Mouse (Mus musculus) MEL-GATA-1-ER (cell line): ENCODE data around the gene Ush1g.

ENCODE experiments used
- DNase-seq: peaks from one replicate; pipeline ENCODE4 v3.0.0-alpha.2; 2012; ENCODE audit warnings: low read depth; ENCODE audit errors: extremely low read depth

The Ush1g gene

GRCm38 (mm10) chr11:115321906-115322693 lies at the start of gene Ush1g:
TSS of gene Ush1g (minus strand) at chr11:115322041.
- DNase-seq, result no peak

DNA sequence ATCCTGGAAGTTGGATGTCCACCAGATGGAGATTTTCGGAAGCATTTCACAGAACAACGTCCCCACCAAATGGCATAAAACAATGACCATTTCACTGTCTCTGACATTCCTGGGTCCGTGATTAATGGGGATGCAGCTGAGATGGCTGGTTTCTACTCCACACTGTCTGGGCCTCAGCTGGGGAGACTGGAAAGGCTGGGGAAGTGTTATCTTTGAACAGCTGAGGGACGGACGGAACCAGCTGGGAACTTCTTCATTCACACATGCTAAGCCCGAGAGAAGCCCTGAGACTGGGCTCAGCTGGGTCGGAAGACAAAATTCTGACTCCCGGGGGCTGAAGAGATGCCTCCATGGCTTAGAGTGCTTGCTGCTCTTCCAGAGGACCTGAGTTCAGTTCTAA lies 49.5 kb upstream of the Ush1g start:
- no peak for DNase-seq

DNA sequence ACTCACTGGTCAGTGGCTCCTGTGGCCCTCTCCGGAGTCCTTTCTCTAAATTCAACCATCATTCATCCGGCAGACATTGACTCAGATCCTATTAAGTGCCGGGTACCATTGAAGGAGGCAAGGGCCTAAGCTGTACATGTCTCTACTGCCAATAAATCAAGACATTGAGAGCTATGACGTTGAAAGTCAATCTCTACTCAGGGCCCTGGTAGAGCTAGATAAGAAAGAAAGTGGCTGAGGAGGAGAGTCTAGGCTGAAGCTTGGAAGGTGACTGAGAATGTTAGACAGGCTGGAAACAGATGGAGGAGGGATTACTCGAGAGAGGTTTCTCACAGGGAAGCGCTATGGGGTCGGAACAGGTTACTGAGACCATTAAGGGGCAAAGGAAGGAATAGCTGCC lies 48.5 kb upstream of the Ush1g start:
- DNase-seq, result no peak

DNA sequence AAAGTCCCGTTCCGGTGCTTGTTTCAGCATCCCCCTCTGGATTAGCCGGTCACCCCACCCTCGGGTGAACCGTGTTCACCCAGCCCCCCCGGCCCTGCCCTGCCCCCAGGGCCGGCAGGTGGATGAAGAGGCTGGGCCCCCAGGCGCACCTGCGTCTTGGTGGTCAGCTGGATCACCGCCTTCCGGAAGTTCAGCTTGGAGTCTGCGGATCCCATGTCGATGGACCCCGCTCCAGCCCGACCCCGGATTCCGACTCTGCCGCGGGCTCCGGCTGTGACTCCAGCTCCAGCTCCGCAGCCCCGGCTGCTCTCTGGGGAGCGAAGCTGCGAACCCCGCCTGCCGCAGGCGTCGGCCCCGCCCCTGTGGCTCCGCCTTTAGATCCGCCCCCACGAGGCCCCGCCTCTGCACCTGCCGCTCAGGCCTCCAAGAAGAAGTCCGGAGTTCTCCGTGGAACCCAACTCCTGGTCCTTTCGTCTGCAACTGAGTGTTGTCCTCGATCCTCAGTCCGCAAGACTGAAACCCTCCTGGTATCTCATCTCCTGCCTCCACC lies 45.6 kb upstream of the Ush1g start, which contains the start of gene Hid1:
TSS of gene Hid1 (minus strand) at position 362 of the 550 bp plus-strand sequence.
- DNase-seq, result no peak

GRCm38 (mm10) chr11:115366706-115367394 lies 45.0 kb upstream of the Ush1g start:
- no peak for DNase-seq

- DNase-seq, result no peak
These were observed 44.3 kb upstream of the Ush1g start for GRCm38 (mm10) chr11:115366039-115366705.

DNA sequence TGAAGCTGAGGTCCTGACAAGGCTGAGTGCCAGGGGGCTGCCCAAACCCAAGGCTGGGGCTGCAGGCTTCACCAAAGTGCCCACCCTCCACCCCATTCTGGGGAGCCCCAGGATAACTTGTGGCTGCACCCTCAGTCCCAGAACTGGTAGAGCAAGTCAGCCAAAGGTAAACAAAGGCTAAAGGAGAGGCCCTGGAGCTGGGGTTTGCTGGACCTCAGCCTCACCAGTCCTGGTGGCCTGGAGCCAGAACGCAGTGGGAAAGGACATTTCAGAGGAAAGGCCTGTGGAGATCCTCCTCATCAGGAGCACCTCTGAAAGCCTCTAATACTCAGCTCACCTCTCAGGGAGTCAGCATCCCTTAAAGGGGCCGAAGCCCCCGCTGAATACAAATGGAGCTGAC lies 42.3 kb upstream of the Ush1g start:
- DNase-seq, result no peak

DNA sequence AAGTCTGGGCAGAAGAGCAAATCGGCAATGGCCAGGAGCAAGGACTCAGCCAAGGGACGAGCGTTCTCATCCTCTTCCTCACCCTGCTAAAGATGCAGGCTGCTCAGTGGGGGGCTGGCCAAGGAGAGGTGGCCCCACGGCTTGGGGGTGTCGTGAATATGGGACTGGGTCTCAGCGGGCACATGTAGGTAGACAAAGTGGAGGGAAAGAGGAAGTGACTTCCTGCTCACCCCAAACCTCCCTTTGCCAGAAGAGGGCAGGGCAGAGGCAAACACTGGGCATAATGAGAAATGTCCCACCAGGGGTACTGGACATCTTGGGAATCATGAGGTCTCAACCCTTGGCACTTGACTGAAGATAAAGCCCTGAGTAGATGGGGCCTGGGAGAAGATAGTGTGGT lies 37.9 kb upstream of the Ush1g start:
- DNase-seq, result no peak

DNA sequence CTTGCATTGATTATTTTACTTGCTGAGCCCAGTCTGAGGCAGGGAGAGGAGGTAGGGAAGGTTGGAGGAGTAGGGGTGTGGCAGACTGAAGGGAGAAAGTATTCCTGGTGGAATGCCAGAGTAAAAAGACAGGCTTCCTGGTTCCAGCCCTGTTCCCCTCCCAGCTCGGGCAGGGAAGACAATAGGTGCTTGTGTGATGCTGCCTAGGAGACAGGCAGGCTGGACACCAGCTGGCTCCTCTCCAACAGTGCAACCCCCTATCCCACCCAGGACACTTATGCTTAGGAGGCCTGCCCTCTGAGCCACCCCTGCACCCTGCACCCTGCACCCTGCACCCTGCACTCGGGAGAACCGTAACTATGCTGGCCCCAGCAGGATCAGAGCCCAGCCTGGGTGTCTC lies 37.5 kb upstream of the Ush1g start:
- no peak for DNase-seq

DNA sequence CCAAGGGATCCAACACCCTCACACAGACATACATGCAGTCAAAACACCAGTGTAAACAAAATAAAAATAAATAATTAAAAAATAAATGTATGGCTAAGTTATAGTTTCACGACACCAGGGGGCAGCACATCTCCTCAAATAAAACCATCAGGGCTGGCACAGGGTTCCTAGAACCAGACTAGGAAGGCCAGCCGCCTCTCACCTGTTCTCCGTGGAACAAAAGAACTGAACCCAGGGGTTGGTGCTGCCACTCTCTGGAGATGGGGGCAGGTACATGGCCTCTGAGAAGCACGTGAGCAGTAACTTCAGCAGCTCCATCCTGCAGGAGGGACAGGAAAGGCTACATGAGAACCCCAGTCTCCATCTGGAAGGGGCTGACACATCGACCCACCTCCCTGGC lies 36.6 kb upstream of the Ush1g start:
- DNase-seq, result no peak

GRCm38 (mm10) chr11:115354183-115354582 lies 32.3 kb upstream of the Ush1g start:
- DNase-seq, result peak; percentile 49

GRCm38 (mm10) chr11:115353375-115353774 lies 31.5 kb upstream of the Ush1g start:
- DNase-seq, result no peak

- DNase-seq, result no peak
These were observed 28.1 kb upstream of the Ush1g start for GRCm38 (mm10) chr11:115349976-115350375.

DNA sequence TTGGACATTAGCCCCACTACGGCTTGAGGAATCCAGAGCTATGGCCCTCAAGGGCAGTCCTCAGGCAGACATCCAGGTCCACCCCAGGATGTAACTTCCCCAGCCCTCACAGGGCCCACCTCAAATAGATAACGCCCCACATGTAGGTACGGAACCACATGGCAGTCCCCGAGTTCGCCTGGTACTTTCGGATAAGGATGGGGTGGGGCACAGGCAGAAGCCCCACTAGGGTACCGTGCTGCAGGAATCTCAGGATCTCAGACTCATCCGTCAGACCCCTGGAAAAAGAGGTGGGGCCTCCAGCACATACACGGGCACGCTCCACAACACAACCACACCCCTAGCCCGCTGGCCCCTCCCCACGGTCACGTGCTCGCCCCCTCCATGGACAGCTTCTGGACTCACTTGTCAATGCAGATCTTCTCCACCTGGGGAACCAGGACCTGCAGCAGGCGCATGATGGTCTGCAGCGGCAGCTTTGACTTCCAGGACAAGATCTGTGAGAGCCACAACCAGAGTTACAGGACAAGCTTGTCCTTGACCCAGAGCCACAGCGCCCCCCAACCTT lies 26.9 kb upstream of the Ush1g start:
- peak; percentile 47 for DNase-seq

GRCm38 (mm10) chr11:115345515-115345914 lies 23.7 kb upstream of the Ush1g start:
- DNase-seq, result no peak

DNA sequence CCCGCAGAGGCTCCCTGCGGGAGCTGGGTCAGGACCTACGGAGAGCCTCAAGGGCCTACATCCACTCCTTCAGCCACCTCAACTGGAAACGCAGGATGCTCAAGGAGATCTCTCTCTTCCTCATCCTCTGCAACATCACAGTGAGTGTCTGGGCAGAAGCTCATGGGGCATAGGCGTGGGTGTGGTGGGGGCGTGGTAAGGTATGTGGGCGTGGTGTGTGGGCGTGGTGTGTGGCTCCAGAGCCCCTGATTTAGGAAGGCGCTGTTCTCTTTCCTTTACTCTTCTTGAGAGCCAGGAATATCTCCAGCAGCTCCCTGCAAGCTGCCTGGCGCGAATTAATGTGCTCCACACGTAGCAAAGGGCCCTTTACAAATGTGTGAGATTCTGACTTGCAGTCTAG lies 23.1 kb upstream of the Ush1g start:
- DNase-seq, result no peak

- no peak for DNase-seq
These were observed 20.0 kb upstream of the Ush1g start for GRCm38 (mm10) chr11:115341866-115342265.

GRCm38 (mm10) chr11:115341246-115341645 lies 19.4 kb upstream of the Ush1g start:
- no peak for DNase-seq

DNA sequence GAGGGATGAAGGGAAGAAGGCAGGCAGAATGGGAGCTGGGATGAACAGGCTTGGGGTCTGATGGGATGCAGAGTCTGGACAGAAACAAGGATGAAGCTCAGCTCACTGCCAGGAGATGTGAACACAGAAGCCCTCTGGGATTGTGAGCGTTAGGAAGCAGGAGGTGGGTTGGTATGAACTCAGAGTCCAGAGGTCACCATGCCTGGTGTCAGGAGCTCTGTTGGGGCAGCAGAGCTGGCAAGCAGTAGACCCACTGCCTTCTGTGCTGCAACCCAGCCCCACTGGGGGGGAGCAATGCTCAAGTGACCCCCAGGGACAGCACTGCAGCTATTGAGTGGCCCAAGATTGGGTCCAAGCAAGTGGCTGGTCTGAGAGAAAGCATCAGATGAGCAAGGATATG lies 16.0 kb upstream of the Ush1g start:
- DNase-seq, result no peak

DNA sequence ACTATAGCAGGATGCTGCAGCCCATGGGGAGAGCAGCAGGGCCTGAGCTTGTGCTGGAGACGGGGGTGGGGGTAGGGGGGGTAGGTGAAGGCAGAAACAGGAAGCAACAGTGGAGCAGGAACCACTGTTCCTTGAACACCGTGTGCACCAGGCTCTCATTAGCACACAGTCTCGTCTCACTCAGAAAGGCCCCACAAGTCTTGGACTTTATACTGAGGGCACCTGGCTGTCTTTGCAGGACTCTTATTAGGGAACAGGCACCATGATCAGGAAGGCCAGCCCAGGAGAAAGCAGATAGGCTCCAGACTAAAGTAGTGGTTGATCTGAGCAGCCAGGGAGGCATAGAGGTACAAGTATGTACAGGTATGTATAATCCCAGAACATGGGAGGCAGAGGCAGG lies 15.5 kb upstream of the Ush1g start:
- no peak for DNase-seq

GRCm38 (mm10) chr11:115336115-115336514 lies 14.3 kb upstream of the Ush1g start:
- DNase-seq, result no peak

DNA sequence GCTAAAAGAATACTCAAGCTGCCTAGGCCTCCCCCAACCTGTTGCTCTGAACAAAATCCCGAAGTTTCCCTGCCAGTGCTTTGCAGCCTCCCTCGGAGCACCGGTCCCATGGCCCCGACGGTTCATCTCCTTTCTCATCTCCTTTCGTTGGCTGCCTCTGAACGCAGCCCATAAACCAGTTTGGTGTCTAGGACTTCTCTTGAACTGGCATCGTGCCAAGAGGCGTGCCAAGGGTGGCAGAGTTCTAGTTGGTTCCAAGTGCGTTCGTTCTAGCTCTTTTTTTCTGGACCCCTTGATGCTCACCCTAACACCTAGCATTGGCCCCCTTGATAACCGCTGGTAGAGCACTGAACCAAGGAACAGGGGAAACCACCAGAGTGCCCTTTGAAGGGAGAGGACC lies 13.4 kb upstream of the Ush1g start:
- no peak for DNase-seq
